Mouse (Mus musculus): ENCODE results near the gene 2310011J03Rik. TPM values are rescaled to one million over a fixed set of nuclear protein-coding genes. Genes with fewer than 3 reads are reported as not detected.
A peak's percentile ranks its signal among the peaks of the same experiment; 100 is the strongest.

2310011J03Rik gene
- polyA plus RNA-seq, 1 experiment from 2014 or later, result 32.9 TPM

DNA sequence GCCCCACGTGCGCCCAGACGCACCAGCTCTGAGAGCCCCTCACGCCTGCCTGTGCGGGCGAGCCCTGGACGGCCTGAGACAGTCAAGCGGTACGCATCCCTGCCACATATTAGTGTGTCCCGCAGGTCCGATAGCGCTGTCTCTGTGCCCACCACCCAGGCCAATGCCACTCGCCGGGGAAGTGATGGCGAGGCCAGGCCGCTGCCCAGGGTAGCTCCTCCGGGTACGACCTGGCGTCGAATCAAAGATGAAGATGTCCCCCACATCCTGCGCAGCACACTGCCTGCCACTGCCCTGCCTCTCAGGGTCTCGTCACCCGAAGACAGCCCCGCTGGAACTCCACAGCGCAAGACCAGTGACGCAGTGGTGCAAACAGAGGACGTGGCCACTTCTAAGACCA lies 5.0 kb downstream of the 2310011J03Rik start:
- peaks cover 18% of the 10 kb centered on the region for H3K36me3 ChIP-seq (ENCODE audit: control insufficient read depth, insufficient read depth, low read length)
- WGBS, result 52% methylated on average over 27 of the region's 27 CpGs
- peaks cover 6% of the 10 kb centered on the region; the same call in 1 of the 2 replicates for H3K4me1 ChIP-seq (replicated peaks; ENCODE audit: control insufficient read depth, insufficient read depth, low read length)
- no peaks in the 10 kb centered on the region for H3K9me3 ChIP-seq (ENCODE audit: control insufficient read depth, low read length)
- ATAC-seq (ENCODE audit: low FRiP score) (no peak), DNase-seq (ENCODE audit: low spot score) (no peak)
- no peak overlapping the region for H3K4me3 ChIP-seq (ENCODE audit: low read depth, low read length)
- no peak overlapping the region for H3K27ac ChIP-seq (ENCODE audit: low read depth, low read length)
- no peak overlapping the region for H3K9ac ChIP-seq (ENCODE audit: low read depth, low read length)
- H3K27me3 ChIP-seq (ENCODE audit: control insufficient read depth, insufficient read depth, low read length), result peaks cover 27% of the 10 kb centered on the region
- H3K4me2 ChIP-seq (replicated peaks; ENCODE audit: low read depth, low read length), result no peak overlapping the region

DNA sequence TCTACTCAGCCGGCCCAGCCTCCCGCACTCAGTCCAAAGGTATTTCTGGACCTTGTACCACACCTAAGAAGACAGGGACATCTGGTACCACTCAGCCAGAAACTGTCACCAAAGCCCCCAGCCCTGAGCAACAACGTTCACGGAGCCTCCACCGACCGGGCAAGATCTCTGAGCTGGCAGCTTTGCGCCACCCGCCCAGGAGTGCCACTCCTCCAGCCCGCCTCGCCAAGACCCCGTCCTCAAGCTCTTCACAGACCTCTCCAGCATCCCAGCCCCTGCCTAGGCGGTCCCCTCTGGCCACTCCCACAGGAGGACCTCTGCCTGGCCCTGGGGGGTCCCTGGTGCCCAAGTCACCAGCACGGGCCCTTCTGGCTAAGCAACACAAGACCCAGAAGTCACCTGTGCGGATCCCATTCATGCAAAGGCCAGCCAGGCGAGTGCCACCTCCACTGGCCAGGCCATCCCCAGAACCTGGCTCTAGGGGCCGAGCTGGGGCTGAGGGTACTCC lies 5.8 kb downstream of the 2310011J03Rik start:
- H3K4me1 ChIP-seq (replicated peaks; ENCODE audit: control insufficient read depth, insufficient read depth, low read length), result peaks cover 6% of the 10 kb centered on the region; the same call in 1 of the 2 replicates
- H3K36me3 ChIP-seq (ENCODE audit: control insufficient read depth, insufficient read depth, low read length), result peaks cover 19% of the 10 kb centered on the region
- DNase-seq (ENCODE audit: low spot score) (no peak), ATAC-seq (ENCODE audit: low FRiP score) (no peak)
- peaks cover 27% of the 10 kb centered on the region for H3K27me3 ChIP-seq (ENCODE audit: control insufficient read depth, insufficient read depth, low read length)
- H3K4me2 ChIP-seq (replicated peaks; ENCODE audit: low read depth, low read length), result no peak overlapping the region
- 50% methylated on average over 16 of the region's 16 CpGs for WGBS
- no peaks in the 10 kb centered on the region for H3K9me3 ChIP-seq (ENCODE audit: control insufficient read depth, low read length)
- no peak overlapping the region for H3K4me3 ChIP-seq (ENCODE audit: low read depth, low read length)
- H3K27ac ChIP-seq (ENCODE audit: low read depth, low read length), result no peak overlapping the region
- no peak overlapping the region for H3K9ac ChIP-seq (ENCODE audit: low read depth, low read length)

DNA sequence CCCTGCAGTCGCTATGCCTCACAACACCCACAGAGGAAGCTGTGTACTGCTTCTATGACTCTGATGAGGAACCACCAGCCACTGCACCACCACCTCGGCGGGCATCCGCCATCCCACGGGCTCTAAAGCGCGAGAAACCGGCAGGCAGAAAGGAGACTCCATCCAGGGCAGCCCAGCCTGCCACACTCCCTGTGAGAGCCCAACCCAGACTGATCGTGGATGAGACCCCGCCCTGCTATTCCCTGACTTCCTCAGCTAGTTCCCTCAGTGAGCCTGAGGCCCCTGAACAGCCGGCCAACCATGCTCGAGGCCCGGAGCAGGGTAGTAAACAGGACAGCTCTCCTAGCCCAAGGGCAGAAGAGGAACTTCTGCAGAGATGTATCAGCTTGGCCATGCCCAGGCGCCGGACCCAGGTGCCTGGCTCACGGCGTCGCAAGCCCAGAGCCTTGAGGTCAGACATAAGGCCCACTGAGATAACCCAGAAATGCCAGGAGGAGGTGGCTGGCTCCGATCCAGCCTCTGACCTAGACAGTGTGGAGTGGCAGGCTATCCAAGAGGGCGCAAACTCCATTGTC lies 6.6 kb downstream of the 2310011J03Rik start:
- Histone ChIP-seq H3K4me3 (ENCODE audit: low read depth, low read length) (no peak overlapping the region), H3K4me2 (replicated peaks; ENCODE audit: low read depth, low read length) (no peak overlapping the region), H3K36me3 (ENCODE audit: control insufficient read depth, insufficient read depth, low read length) (peaks cover 27% of the 10 kb centered on the region)

DNA sequence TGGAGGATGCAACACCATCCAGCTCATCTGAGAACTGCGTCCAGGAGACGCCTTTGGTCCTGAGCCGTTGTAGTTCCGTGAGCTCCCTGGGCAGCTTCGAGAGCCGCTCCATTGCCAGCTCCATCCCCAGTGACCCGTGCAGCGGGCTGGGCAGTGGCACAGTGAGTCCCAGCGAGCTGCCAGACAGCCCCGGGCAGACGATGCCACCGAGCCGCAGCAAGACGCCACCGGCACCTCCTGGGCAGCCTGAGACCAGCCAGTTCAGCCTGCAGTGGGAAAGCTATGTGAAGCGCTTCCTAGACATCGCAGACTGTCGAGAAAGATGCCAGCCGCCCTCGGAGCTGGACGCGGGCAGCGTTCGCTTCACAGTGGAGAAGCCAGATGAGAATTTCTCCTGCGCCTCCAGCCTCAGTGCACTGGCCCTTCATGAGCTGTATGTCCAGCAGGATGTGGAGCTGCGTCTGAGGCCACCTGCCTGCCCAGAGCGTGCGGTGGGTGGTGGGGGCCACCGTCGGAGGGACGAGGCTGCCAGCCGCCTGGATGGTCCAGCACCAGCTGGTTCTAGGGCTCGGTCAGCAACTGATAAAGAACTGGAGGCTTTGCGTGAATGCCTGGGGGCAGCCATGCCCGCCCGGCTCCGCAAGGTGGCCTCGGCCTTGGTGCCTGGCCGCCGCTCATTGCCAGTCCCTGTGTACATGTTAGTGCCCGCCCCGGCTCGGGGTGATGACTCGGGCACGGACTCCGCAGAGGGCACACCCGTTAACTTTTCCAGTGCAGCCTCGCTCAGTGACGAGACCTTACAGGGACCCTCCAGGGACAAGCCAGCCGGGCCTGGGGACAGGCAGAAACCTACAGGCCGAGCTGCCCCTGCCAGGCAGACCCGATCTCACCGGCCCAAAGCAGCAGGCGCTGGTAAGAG lies 7.5 kb downstream of the 2310011J03Rik start:
- DNase-seq (ENCODE audit: low spot score) (no peak), ATAC-seq (ENCODE audit: low FRiP score) (no peak)
- H3K9ac ChIP-seq (ENCODE audit: low read depth, low read length), result no peak overlapping the region
- H3K9me3 ChIP-seq (ENCODE audit: control insufficient read depth, low read length), result no peaks in the 10 kb centered on the region
- H3K4me2 ChIP-seq (replicated peaks; ENCODE audit: low read depth, low read length), result no peak overlapping the region
- 65% methylated on average over 54 of the region's 54 CpGs for WGBS
- no peak overlapping the region for H3K27ac ChIP-seq (ENCODE audit: low read depth, low read length)
- peaks cover 6% of the 10 kb centered on the region; the same call in 1 of the 2 replicates for H3K4me1 ChIP-seq (replicated peaks; ENCODE audit: control insufficient read depth, insufficient read depth, low read length)
- H3K27me3 ChIP-seq (ENCODE audit: control insufficient read depth, insufficient read depth, low read length), result peaks cover 27% of the 10 kb centered on the region
- H3K36me3 ChIP-seq (ENCODE audit: control insufficient read depth, insufficient read depth, low read length), result peaks cover 31% of the 10 kb centered on the region
- H3K4me3 ChIP-seq (ENCODE audit: low read depth, low read length), result no peak overlapping the region

More for the DNA sequence above, 6.6 kb downstream of the 2310011J03Rik start:
- no peak for DNase-seq (ENCODE audit: low spot score)
- no peaks in the 10 kb centered on the region for H3K9me3 ChIP-seq (ENCODE audit: control insufficient read depth, low read length)
- H3K27ac ChIP-seq (ENCODE audit: low read depth, low read length), result no peak overlapping the region
- ATAC-seq (ENCODE audit: low FRiP score), result no peak
- peaks cover 6% of the 10 kb centered on the region; the same call in 1 of the 2 replicates for H3K4me1 ChIP-seq (replicated peaks; ENCODE audit: control insufficient read depth, insufficient read depth, low read length)
- WGBS, result 56% methylated on average over 20 of the region's 20 CpGs
- H3K27me3 ChIP-seq (ENCODE audit: control insufficient read depth, insufficient read depth, low read length), result peaks cover 27% of the 10 kb centered on the region
- H3K9ac ChIP-seq (ENCODE audit: low read depth, low read length), result no peak overlapping the region

DNA sequence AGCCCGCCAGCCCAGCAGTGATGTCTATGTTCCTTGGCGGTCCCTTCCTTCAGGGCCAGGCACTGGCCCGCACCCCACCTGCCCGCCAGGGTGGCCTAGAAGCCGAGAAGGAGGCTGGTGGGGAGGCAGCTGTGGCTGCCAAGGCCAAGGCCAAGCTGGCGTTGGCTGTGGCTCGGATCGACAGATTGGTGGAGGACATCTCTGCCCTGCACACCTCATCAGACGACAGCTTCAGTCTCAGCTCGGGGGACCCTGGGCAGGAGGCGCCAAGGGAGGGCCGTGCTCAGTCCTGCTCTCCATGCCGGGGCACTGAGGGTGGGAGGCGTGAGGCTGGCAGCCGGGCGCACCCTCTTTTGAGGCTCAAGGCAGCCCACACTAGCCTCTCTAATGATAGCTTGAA lies 8.8 kb downstream of the 2310011J03Rik start:
- 86% methylated on average over 13 of the region's 16 CpGs for WGBS
- Histone ChIP-seq H3K4me3 (ENCODE audit: low read depth, low read length) (no peak overlapping the region), H3K4me2 (replicated peaks; ENCODE audit: low read depth, low read length) (no peak overlapping the region), H3K36me3 (ENCODE audit: control insufficient read depth, insufficient read depth, low read length) (peaks cover 40% of the 10 kb centered on the region), H3K9me3 (ENCODE audit: control insufficient read depth, low read length) (no peaks in the 10 kb centered on the region), H3K27me3 (ENCODE audit: control insufficient read depth, insufficient read depth, low read length) (peaks cover 27% of the 10 kb centered on the region), H3K27ac (ENCODE audit: low read depth, low read length) (no peak overlapping the region), H3K4me1 (replicated peaks; ENCODE audit: control insufficient read depth, insufficient read depth, low read length) (peaks cover 6% of the 10 kb centered on the region; the same call in 1 of the 2 replicates), H3K9ac (ENCODE audit: low read depth, low read length) (no peak overlapping the region)
- no peak for ATAC-seq (ENCODE audit: low FRiP score)
- DNase-seq (ENCODE audit: low spot score), result no peak

DNA sequence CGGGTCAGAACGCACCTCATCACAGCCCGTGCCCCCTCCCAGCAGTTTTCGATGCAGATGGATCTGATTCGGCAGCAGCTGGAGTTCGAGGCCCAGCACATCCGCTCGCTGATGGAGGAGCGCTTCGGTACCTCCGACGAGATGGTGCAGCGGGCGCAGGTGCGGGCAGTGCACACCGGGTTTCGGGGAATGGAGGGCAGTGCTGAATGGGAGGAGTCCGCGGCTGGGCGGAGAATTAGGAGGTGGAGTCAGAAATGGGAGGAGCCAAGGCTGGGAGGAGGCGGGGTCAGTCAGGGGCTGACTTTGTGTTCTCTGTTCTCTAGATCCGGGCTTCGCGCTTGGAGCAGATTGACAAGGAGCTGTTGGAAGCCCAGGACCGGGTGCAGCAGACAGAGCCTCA lies 15.5 kb downstream of the 2310011J03Rik start:
- Histone ChIP-seq H3K4me3 (ENCODE audit: low read depth, low read length) (no peak overlapping the region), H3K27me3 (ENCODE audit: control insufficient read depth, insufficient read depth, low read length) (peaks cover 5% of the 10 kb centered on the region; the same call in 1 of the 2 replicates), H3K27ac (ENCODE audit: low read depth, low read length) (no peak overlapping the region), H3K9me3 (ENCODE audit: control insufficient read depth, low read length) (no peaks in the 10 kb centered on the region), H3K9ac (ENCODE audit: low read depth, low read length) (no peak overlapping the region), H3K4me2 (replicated peaks; ENCODE audit: low read depth, low read length) (0 out of 2 replicates have a peak overlapping the region, but pooled peaks have one; percentile 11), H3K36me3 (ENCODE audit: control insufficient read depth, insufficient read depth, low read length) (peaks cover 28% of the 10 kb centered on the region), H3K4me1 (replicated peaks; ENCODE audit: control insufficient read depth, insufficient read depth, low read length) (peaks cover 11% of the 10 kb centered on the region)
- DNase-seq (ENCODE audit: low spot score) (no peak), ATAC-seq (ENCODE audit: low FRiP score) (no peak)
- WGBS, result 16% methylated on average over 25 of the region's 25 CpGs

DNA sequence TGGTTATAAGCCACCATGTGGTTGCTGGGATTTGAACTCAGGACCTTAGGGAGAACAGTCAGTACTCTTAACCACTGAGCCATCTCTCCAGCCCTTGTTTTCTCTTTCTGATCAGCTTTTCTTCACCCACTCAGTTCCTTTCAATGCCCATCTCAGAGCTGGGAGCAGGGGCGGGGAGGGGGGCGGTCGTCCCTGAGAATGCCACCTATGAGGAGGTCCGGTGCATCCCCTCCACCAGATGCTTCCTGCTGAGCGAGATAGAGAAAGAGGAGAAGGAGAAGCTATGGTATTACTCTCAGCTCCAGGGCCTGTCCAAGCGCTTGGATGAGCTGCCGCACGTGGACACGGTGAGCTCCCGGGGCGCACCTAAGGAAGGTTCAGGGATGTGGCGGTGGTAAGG lies 15.9 kb downstream of the 2310011J03Rik start:
- Histone ChIP-seq H3K9me3 (ENCODE audit: control insufficient read depth, low read length) (no peaks in the 10 kb centered on the region), H3K4me1 (replicated peaks; ENCODE audit: control insufficient read depth, insufficient read depth, low read length) (peaks cover 11% of the 10 kb centered on the region), H3K4me3 (ENCODE audit: low read depth, low read length) (no peak overlapping the region), H3K36me3 (ENCODE audit: control insufficient read depth, insufficient read depth, low read length) (peaks cover 27% of the 10 kb centered on the region), H3K27me3 (ENCODE audit: control insufficient read depth, insufficient read depth, low read length) (peaks cover 5% of the 10 kb centered on the region; the same call in 1 of the 2 replicates), H3K27ac (ENCODE audit: low read depth, low read length) (no peak overlapping the region), H3K9ac (ENCODE audit: low read depth, low read length) (no peak overlapping the region), H3K4me2 (replicated peaks; ENCODE audit: low read depth, low read length) (0 out of 2 replicates have a peak overlapping the region, but pooled peaks have one; percentile 11)
- WGBS, result 32% methylated on average over 12 of the region's 12 CpGs
- ATAC-seq (ENCODE audit: low FRiP score), result no peak
- no peak for DNase-seq (ENCODE audit: low spot score)

DNA sequence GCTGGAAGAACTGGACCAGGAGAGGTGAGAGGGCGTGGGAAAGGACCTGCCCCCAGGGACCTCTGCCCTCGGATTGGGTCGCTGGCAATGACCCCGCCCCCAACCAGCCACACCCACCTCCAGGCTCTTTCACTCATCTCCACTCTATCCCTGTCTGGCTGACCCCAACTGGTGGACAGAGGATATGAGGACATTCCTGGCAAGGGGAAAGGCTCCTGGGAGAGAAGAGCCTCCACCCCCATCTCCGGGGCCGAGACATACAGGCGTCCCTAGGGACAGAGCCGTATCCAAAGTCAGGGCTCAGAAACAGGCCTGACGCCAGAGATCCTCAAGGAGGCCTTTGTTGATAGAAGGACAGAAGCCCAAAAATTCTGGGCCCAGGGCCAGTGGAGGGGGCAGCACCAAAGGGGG lies 17.9 kb downstream of the 2310011J03Rik start:
- WGBS, result 6% methylated on average over 9 of the region's 9 CpGs
- Histone ChIP-seq H3K4me1 (replicated peaks; ENCODE audit: control insufficient read depth, insufficient read depth, low read length) (peaks cover 18% of the 10 kb centered on the region), H3K27ac (ENCODE audit: low read depth, low read length) (no peak overlapping the region), H3K9ac (ENCODE audit: low read depth, low read length) (peak overlapping the region; percentile 97; the same call in 1 of the 2 replicates), H3K9me3 (ENCODE audit: control insufficient read depth, low read length) (no peaks in the 10 kb centered on the region), H3K4me2 (replicated peaks; ENCODE audit: low read depth, low read length) (peak overlapping the region; percentile 63), H3K36me3 (ENCODE audit: control insufficient read depth, insufficient read depth, low read length) (peaks cover 16% of the 10 kb centered on the region), H3K4me3 (ENCODE audit: low read depth, low read length) (peak overlapping the region; percentile 66), H3K27me3 (ENCODE audit: control insufficient read depth, insufficient read depth, low read length) (peaks cover 5% of the 10 kb centered on the region; the same call in 1 of the 2 replicates)
- ATAC-seq (ENCODE audit: low FRiP score) (no peak), DNase-seq (ENCODE audit: low spot score) (no peak)

All from hindbrain, embryonic 11.5 days (tissue).